Mouse (Mus musculus) 3T3-L1 (cell line): Measurements from ENCODE around the gene Pdap1.
"Not testable (repeated sequence)": the region's sequence is repeated elsewhere in the genome, so short reads cannot be mapped to it uniquely, and the experiment has no call there.

Experiments used
- DNase-seq: peaks from one replicate; pipeline ENCODE4 v3.0.0-alpha.2; 2015; ENCODE audit warnings: low read depth, low spot score

Pdap1 gene

DNA sequence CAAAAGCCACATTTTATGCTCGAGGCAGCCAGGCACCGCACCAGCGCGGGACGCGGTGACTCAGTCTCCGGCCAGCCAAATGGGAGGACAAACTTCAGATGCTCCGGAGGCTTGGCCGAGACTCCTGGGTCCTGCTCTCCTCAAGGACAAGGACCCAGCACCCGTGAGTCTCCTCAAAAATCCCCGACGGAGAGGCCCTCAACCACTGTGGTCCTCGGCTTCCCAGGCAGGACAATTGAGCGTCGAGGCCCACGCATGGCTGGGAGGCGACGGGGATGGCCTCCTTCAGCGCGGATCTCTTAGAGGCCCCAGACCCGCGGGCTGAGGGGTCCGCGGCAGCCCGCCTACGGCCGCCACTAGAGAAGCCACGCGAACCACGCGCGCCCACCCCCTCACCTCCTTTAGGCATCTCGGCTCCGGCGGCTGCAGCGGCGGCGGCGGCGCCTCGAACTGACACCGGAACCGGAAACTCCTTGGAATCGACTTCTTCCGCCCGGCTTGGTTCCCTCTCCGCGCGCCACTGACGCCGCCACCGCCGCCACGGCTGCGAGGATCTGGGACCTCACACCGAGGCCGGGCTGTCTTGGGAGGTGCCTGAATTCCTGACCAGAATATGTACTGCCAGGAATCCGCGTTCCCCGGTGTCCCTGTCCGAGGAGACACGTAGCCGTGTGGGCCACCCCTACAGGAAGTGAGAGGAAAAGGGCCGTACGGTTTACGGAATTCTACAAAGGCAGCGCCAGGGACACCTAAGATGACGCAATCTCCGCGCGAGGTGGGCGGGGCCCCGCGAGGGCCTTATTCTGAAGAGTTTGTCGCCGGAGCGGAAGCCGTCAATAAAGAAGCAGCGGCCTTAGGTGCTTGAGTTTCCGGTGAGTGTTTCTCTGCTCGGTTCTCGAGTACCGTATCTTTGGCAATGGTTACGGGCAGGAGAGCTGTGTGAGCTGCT, at the start of gene Pdap1, which contains the start of gene Bud31:
Pdap1 (minus strand) TSS at position 668 of the 949 bp plus-strand sequence.
Bud31 (plus strand) TSS at position 792 of the 949 bp plus-strand sequence.
- peak; percentile 92 for DNase-seq

DNA sequence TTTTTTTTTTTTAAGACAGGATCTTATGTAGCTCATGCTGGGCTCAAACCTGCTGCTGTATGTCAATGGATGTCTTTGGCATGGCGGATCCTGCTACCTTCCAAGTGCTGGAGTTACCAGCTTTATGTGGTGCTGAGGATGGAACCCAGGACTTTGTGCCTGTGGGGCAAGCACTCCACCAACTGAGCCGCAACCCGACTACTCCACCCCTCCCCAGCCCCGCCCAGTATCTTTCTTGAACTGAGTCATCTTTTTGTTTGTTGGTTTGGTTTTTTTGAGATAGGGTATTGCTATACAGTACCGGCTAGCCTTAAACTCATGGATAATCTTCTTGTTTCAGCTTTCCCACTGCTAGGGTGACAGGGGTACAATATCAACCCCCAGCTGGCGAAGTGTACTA, 49.4 kb upstream of the Pdap1 start:
- no peak for DNase-seq

DNA sequence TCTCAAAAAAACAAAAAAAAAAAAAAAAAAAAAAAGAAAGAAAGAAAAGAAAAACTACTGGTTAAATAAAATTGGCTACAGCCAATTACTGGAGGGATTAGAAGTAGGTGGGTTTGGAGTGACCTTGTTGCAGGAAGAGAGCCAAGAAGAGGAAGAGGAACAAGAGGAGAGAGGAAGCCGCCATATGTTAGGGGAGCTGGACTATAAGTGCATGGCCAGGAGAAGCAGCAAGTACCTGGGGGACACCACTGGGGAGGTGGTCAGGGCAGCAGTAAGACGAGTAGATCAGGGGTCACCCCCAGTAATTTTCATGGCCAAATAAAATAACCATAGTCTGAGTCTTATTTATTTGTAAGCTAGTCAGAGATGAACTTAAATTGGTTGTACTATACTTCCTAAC, 45.2 kb upstream of the Pdap1 start:
- no peak for DNase-seq

DNA sequence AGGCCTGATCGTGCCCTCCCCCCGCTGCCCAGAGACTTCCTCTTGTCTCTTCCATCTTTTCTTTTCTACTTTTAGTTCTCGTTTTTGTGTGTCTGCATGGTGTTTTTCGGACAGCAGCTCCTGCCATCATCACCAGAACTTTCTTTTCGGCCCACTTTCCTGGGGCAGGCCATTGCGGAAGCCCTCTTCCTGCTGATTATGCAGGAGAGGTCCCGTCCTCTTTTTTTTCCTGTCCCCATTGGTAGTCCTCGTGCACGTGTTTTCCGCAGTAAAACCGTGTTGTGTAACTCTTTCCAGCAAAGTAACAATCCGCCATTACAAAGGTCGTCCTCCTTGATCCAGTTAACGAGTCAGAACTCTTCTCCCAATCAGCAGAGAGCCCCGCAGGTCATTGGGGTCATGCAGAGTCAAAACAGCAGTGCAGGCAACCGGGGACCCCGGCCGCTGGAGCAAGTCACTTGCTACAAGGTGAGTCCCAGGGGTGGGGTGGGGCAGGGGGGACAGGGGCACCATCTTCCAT, 38.5 kb upstream of the Pdap1 start:
- DNase-seq: no peak

DNA sequence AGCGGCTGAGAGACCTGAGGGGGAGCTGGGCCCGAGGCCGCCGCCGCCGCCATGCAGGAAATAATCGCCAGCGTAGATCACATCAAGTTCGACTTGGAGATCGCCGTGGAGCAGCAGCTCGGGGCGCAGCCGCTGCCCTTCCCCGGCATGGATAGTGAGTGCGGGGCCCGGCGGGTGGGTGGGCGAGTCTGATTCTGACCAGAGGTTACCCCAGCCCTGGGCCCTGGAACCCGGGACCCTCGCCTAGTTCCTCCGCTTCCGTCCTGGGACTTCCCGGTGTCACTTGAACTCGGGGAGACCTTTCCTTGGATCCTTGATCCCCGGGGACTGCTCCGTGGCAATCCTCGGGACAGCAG, 27.2 kb upstream of the Pdap1 start:
- no peak for DNase-seq

DNA sequence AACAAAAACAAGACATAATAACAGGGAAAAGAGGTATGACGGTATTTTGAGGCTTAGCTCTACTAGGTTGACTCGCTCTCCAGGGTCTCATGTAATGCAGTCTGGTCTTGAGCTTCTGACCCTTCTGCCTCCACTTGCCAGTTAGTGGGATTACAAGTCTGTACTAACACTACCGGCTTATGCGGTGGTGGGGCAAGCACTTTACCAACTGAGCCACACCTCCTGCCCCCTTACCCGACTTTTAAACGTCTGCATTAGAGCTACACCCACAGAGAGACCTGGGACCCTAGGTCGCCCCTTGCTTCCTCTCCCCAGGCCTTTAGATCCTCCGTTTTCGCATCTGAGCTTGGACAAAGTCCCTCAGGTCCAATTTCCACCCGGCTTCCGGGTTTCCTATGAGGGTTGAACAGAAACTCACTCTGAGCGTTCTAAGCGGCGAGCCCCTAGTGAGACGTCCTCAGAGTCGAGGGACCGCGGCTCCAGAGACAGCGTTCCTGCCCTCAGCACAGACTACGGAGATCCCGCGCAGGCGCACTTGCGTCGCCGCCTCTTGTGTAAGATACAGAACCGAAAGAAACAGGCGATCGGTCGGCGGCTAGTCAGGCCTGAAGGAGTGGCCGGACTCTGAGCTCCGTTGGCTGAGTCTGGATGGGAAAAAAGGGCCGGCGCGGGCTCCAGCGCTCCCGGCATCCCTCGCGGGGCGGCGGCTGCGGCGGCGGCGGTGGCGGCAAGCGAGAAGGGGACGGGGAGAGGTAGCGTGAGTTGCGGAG, 26.7 kb upstream of the Pdap1 start, which contains the start of the genes Ptcd1 and Cpsf4:
Ptcd1 (minus strand) TSS at position 573 of the 770 bp plus-strand sequence.
Cpsf4 (plus strand) TSS at position 678 of the 770 bp plus-strand sequence.
- peak; percentile 99 for DNase-seq

DNA sequence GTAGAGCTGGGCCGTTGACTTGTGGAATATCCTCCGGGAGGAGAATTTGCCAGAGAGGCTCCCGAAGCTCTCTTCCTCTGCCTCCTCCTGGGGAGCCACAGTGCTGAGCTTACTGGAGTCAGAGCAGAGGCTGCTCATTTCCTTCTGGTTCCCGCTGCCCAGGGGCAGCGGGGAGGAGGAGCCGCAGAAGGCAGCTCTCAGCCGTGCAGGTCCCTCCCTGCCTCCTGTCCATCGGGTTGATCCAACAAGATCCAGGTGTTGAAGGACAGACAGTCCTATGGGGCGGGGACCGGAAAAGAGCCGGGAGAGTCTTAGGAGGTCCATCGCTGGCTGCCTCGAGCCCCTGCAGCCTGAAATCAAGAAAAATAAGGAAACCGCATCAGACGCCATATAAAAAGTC, 25.1 kb upstream of the Pdap1 start:
- no peak for DNase-seq

DNA sequence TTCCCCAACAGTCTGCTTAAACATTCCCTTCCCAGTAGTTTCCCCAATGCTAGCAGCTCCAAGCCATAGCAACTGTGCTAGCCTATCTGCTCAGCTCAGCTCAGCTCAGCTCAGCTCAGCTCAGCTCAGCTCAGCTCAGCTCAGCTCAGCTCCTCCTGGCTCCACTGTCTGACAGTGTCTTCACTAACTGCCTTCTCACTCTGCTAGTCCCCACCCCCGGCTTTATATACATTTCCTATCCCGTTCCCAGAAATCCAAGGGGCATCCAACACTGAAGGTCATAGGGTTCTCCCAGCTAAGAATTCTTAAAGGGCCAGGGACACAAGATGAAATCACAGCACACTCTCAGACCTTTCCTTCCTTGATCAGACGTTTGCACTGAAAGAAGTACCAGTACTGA, 24.7 kb upstream of the Pdap1 start:
- DNase-seq: no peak

DNA sequence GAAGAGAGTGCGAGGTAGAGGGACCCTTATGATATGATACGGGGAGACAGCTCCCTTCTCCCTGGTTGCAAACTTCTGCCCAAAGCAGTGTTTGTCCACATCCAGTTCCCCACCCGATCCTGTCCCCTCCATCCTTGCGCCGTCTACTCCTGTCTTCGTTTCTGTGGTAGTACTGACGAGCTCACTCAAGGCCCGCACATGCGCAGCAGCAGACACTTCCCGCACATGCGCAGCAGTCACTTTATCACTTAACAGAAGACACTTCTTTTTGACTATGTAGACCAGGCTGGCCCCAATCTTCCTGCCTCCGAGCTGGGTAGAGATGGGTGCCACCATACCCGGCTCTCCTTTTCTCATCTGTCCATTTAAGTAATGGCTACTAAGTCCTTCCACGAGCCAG, 21.3 kb upstream of the Pdap1 start:
- DNase-seq: no peak

DNA sequence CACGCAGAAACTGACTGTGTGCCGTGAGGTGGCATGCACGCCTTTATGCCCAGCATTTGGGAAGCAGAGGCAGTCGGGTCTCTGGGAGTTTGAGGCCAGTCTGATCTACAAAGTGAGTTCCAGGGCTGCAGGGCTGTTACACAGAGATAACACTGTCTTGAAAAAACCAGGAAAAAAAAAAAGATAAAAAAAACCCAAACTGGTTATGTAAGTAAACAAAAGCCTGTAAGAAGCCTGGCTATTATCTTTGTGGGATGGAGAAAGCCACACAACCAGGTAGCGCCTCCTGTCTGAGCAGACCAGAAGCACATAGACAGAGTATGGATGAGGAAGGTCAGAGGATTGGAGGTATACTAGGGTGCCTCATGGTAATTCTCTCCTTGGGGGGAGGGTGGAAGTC, 12.7 kb upstream of the Pdap1 start:
- no peak for DNase-seq

DNA sequence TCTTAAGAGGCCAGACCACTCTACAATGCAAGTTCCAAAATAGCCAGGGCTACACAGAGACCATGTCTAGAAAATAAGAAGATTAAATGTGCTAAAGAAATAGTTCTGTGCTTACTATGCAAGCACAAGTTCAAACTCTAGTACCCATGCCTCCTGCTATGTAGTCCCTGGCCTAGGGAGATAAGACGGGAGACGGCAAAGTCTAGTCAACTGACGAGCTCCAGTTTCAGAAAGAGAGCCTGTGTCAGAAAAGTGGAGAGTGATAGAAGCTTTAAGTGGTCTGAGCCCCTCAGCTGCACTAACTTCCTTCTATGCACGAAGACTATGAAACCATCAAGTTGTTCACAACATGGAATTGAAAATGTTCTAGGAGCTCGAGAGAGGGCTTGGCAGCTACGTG, 9.3 kb upstream of the Pdap1 start:
- DNase-seq: no peak

DNA sequence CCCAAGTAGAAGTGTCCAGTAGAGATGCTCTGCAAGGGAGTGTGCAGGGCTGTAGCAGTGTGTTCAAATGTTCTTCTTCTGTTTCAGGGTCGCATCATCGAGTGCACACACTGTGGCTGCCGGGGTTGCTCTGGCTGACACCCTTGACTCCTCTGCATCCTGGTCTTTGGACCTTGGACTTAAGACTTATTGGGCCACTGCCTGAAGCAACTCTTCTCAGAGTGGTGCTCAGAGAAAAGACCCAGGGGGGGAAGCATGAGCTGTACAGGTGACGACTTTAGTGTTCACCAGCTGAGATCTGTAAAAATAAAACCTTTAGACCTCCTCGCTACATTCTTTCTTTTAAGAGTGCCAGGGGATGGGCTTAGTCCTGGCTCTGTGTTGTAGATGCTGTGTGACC, 7.7 kb upstream of the Pdap1 start:
- no peak for DNase-seq

DNA sequence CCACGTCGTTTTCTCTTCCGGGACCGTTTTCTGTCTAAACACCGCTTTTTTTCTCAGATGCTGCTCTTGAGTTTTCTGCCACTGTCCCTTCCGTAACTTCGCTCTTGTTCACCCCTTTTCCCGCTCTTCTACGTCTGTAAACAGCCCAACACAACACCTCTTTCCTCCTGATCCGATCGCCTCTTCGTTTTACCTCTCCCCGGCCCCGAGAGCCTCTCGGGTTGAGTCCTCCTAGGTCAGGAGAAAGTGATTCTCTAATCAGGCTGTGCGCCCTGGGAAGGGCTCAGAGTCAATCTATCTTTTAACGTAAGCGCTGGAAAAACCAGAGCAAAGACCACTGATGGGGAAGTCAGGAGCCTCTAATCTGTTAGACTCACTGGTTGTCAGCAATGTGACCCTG, 573 bp upstream of the Pdap1 start:
- DNase-seq: peak; percentile 36

DNA sequence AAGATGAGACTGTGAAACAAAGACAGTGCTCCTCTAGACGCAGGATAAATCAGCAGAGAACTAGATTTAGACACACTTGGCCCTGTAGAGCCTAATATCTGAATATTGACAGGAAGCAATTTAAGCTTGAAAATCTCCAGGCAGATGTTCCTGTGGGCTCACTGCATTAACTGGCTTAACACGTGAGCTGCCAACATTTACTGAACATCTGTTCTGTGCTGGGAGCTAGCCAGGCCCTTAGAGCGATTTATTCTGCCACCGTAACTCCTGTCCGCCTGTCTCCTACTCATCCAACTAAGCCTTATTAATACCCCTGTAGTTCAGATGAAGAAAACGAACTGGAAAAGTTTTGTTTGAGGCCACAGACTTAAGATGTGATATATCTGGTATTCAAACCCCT, 1.2 kb downstream of the Pdap1 start:
- DNase-seq: peak; percentile 75

DNA sequence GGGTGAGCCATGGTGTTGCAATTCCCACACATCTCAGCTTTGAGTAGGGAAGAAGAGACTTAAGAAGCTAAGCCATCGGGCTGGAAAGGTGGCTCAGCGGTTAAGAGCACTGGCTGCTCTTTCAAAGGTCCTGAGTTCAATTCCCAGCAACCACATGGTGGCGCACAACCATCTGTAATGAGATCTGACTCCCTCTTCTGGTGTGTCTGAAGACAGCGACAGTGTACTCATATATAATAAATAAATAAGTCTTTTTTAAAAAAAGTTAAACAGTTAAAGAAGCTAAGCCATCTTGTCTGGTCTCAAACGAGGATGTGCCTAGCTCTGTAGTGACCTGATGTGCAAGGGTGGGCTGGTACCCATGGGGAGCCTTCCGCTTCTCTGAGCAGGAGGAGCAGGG, 6.8 kb downstream of the Pdap1 start:
- DNase-seq: not testable (repeated sequence)

DNA sequence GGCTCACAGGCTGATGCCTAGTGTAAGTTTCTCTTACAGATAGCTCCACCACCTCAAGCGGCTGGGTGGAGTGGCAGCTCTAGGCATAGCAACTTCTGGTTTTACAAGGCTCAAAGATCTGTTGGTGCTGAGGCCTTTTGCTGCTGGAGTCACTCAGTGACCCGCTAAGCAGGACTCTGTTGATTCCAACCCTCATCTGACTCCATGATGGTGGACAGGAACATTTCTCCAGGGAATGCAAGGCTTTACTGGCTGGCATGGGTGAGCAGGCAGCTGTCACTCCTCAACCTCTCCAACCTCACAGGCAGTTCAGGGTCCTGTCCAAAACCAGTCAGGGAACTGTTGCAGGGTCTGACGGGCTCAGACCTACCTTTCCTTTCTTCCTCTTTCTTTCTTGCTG, 9.0 kb downstream of the Pdap1 start:
- no peak for DNase-seq

DNA sequence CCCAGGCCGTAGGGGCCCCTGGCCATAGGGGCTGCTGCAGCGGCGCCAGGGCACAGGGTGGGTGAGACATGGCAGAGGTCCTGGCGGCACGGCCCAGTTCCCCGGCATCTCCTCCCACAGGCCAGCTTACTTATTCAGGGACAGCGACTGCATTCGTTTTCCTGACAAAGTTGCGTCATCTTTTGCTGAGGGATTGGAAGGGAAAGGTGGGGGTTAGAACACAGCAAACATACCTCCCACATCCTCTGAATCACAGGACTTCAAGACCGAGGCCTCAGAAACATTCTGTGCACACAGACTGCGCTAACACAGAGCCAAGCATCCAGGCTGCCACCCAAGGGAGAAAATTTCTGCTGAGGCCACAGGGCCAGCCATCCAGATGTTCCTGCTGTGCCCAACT, 9.8 kb downstream of the Pdap1 start:
- peak; percentile 92 for DNase-seq

DNA sequence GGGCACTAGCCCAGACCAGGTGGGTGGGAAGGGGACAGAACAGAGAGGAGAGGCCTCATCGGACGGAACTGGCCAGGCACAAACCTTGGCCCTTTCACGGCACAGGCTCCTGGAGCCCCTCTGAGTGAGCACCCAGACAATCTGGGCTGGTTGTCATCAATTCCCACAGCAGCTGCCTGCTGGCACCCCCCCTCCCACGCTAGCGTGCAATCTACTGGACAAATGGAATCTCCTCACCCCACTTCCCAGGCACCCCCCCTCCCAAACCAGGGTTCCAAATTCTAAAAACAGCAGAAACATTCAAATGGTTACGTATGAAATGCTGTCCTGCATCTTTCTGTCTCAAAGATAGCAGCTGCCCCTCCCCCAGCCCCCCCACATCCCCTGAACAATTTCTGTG, 10.3 kb downstream of the Pdap1 start:
- not testable (repeated sequence) for DNase-seq

DNA sequence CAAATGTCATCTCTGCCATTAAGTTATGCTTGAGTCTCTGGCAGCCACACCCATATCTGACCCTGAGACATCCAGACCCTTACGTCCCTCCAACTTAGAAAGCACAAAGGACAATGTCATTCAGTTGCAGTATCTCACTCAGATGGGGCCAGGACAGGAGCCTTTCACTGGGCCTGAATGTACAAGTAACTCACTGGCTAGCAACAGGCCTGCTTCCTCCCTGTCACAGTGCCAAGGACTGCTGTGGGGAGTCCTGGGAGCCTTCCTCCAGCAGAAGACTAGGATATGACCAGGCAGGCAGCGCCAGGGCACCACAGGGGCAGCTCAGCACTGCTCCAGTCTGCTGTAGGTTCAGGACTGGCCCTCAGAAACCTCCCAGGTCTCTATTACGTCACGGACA, 10.9 kb downstream of the Pdap1 start:
- DNase-seq: peak; percentile 70

DNA sequence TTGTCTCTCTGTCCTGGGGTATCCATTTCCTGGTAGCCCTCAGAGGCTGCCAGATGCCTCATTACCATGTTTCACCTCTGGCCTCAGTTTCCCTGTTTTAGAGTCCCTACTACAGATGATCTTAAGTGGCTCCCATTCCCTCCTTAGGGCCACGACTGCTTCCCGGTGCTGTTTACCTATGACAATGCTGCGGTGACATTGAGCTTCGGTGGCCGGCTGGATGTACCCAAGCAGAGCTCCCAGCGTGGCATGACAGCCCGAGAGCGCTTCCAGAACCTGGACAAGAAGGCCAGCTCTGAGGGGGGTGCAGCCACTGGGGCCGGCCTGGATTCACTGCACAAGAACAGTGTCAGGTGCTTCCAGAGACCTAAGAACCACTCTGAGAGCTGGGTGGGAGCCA, 13.5 kb downstream of the Pdap1 start:
- DNase-seq: no peak

DNA sequence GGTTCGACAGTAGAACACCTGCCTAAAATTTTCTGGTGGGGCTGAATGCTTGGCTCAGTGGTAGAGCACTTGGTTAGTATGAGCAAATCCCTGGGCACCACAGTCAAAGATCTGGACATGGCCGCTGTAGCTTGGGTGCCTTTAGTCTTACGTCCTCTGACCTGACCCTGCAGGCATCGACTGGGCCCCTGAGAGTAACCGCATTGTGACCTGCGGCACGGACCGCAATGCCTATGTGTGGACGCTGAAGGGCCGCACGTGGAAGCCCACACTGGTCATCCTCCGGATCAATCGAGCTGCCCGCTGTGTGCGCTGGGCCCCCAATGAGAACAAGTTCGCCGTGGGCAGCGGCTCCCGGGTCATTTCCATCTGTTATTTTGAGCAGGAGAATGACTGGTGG, 16.6 kb downstream of the Pdap1 start:
- no peak for DNase-seq

DNA sequence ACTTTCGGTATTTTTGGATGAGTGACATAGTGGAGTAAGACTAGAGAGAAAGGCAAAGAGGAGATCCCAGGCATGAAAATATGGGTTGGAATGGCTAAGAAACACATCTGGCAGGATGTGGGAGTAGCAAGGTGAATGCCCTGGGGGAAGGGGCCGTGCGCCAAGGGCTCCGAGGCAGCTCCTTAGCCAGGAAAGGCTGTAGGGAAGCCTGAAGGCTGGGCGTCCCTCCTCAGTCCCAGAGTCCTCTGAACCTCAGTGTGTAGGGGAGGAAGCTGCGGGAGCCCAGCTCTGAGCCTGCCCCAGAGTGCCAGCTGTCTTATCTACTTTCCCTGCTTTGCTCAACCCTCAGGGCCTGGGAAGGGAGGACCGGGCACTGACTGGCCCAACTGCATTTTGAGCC, 19.1 kb downstream of the Pdap1 start:
- peak; percentile 67 for DNase-seq
